Mouse (Mus musculus) lung, postnatal 14 days (tissue): ENCODE measurements around the gene Pnpla8.

Source experiments
- DNase-seq: peaks from one replicate; pipeline ENCODE4 v3.0.0; 2021

Pnpla8 gene

GRCm38 (mm10) chr12:44357460-44357859 is 136.3 kb downstream of the Pnpla8 start:
- no peak for DNase-seq

- DNase-seq, result no peak
These were observed 136.7 kb downstream of the Pnpla8 start for GRCm38 (mm10) chr12:44357881-44358280.

- no peak for DNase-seq
These were observed 150.0 kb downstream of the Pnpla8 start for GRCm38 (mm10) chr12:44371076-44371710.
